In genomic region chr6:54855801-54856583, GRCm38 (mm10) we compare ENCODE assay signal across 12 mouse cellular contexts. TPM values are rescaled to one million over a fixed set of nuclear protein-coding genes. Genes with fewer than 3 reads are reported as not detected.
DNase-seq lines count a peak whose midpoint lies in the region; ATAC-seq and TF ChIP-seq lines count a peak whose summit lies in the region.
"Had no signal": no experiment of that assay in that cellular context is flagged by ENCODE, and none has a peak within 500 bp of the region (broad histone marks: within the 10 kb centered on the region; RNA-seq: fewer than 3 reads in every experiment).

No protein-coding gene starts in this region.

- peak overlapping the region; percentile 73 for H3K27ac ChIP-seq in kidney, adult 2 months (ENCODE audit: insufficient read depth, low read depth, low read length)
- H3K27ac ChIP-seq in stomach, postnatal 0 days (replicated peaks) = no peak overlapping the region
- H3K27ac ChIP-seq in midbrain, embryonic 10.5 days (replicated peaks) = no peak overlapping the region
- H3K27ac ChIP-seq: hindbrain, embryonic 10.5 days; layer of hippocampus, adult 2 months; liver, embryonic 15.5 days had no signal

- H3K4me1 ChIP-seq in kidney, adult 2 months (ENCODE audit: control insufficient read depth, insufficient read depth, low read length) = peaks cover 29% of the 10 kb centered on the region
- no peaks in the 10 kb centered on the region for H3K4me1 ChIP-seq in stomach, postnatal 0 days (replicated peaks; ENCODE audit: control insufficient read depth, insufficient read depth)
- peaks cover 32% of the 10 kb centered on the region for H3K4me1 ChIP-seq in midbrain, embryonic 10.5 days

- no peaks in the 10 kb centered on the region for H3K36me3 ChIP-seq in kidney, adult 2 months (ENCODE audit: control insufficient read depth, insufficient read depth, low read length)
- H3K36me3 ChIP-seq in stomach, postnatal 0 days (ENCODE audit: control insufficient read depth, insufficient read depth, low read length) = no peaks in the 10 kb centered on the region
- H3K36me3 ChIP-seq in midbrain, embryonic 10.5 days = no peaks in the 10 kb centered on the region
- H3K36me3 ChIP-seq: hindbrain, embryonic 10.5 days; liver, embryonic 15.5 days had no signal

- no peak overlapping the region for H3K4me3 ChIP-seq in kidney, adult 2 months (ENCODE audit: insufficient read depth, low read depth, low read length)
- H3K4me3 ChIP-seq in stomach, postnatal 0 days (ENCODE audit: low read depth, low read length) = no peak overlapping the region
- H3K4me3 ChIP-seq in midbrain, embryonic 10.5 days = no peak overlapping the region
- H3K4me3 ChIP-seq: hindbrain, embryonic 10.5 days; layer of hippocampus, adult 2 months; liver, embryonic 15.5 days; megakaryocyte, embryonic 14.5 days had no signal

- peak; percentile 35 for DNase-seq in lung, postnatal 36 days
- DNase-seq in lung, postnatal 14 days = no peak
- DNase-seq in adrenal gland, postnatal 14 days = peak; percentile 62
- DNase-seq in kidney, adult 2 months = peak; percentile 91
- no peak for DNase-seq in stomach, postnatal 0 days (ENCODE audit: low spot score)
- no peak for DNase-seq in layer of hippocampus, postnatal 10 days (ENCODE audit: low spot score in 2 of 2)
- DNase-seq in natural killer cell, adult 2 months (ENCODE audit: low spot score in 2 of 2) = no peak
- DNase-seq in midbrain, embryonic 10.5 days (ENCODE audit: low spot score) = no peak

- TF ChIP-seq POLR2A in kidney, adult 2 months (IDR thresholded peaks at IDR 0.05; ENCODE audit: low read depth, low read length) = no peak

- ATAC-seq in stomach, postnatal 0 days (ENCODE audit: low FRiP score, low TSS enrichment) = peak; percentile 54; the same call in 1 of the 2 replicates

- H3K9ac ChIP-seq in stomach, postnatal 0 days (ENCODE audit: low read length) = no peak overlapping the region
- H3K9ac ChIP-seq: liver, embryonic 15.5 days had no signal

- no peaks in the 10 kb centered on the region for H3K9me3 ChIP-seq in stomach, postnatal 0 days (ENCODE audit: control insufficient read depth, low read length)
- no peaks in the 10 kb centered on the region for H3K9me3 ChIP-seq in midbrain, embryonic 10.5 days (replicated peaks)
- H3K9me3 ChIP-seq: hindbrain, embryonic 10.5 days; liver, embryonic 15.5 days; megakaryocyte, embryonic 14.5 days had no signal

- WGBS in kidney, adult 2 months = 45% methylated on average over 4 of the region's 4 CpGs
- 63% methylated on average over 4 of the region's 4 CpGs for WGBS in stomach, postnatal 0 days
- WGBS in midbrain, embryonic 10.5 days = 62% methylated on average over 4 of the region's 4 CpGs

- H3K27me3 ChIP-seq in kidney, adult 2 months (replicated peaks; ENCODE audit: control insufficient read depth, insufficient read depth, low read length) = no peaks in the 10 kb centered on the region
- H3K27me3 ChIP-seq in stomach, postnatal 0 days (ENCODE audit: control insufficient read depth, insufficient read depth, low read length) = no peaks in the 10 kb centered on the region
- H3K27me3 ChIP-seq in midbrain, embryonic 10.5 days (ENCODE audit: low read depth, poor library complexity, severe bottlenecking) = no peaks in the 10 kb centered on the region
- H3K27me3 ChIP-seq: liver, embryonic 15.5 days; megakaryocyte, embryonic 14.5 days had no signal

- no peak for TF ChIP-seq EP300 in stomach, postnatal 0 days (optimal IDR thresholded peaks at IDR 0.05)

- TF ChIP-seq CTCF in kidney, adult 2 months (conservative IDR thresholded peaks at IDR 0.05; ENCODE audit: insufficient read depth, insufficient read length, low read depth, low read length) = no peak
- TF ChIP-seq CTCF in stomach, postnatal 0 days (IDR thresholded peaks at IDR 0.05; ENCODE audit: low read depth) = no peak

- H3K4me2 ChIP-seq in stomach, postnatal 0 days (replicated peaks; ENCODE audit: low read depth) = no peak overlapping the region
- H3K4me2 ChIP-seq: liver, embryonic 15.5 days had no signal

RNA-seq across cellular contexts. Expression of gene Znrf2, which starts 39.3 kb away (rescaled TPM):
- total RNA-seq in adrenal gland, postnatal 14 days (2021) = 28.3 and 30.0 TPM in 2 replicates
- 17.0 and 18.1 TPM in 2 replicates for polyA plus RNA-seq in kidney, adult 2 months (2012; rRNA removed)
- 4.5 and 5.2 TPM in 2 replicates for polyA plus RNA-seq in stomach, postnatal 0 days (2015; fragmentation: Nextera tagmentation; extraction: Ambion mirVana)
- total RNA-seq in layer of hippocampus, postnatal 10 days (2021) = 10 to 100 TPM; 44.1 to 50.0 TPM
- polyA plus RNA-seq in midbrain, embryonic 10.5 days (2016; fragmentation: Nextera tagmentation; extraction: Ambion mirVana) = 2.2 and 2.4 TPM in 2 replicates

Comparison
In these comparisons a context has a peak if more than half of its experiments do, and no peak if none do; other contexts are left out.
1. DNase-seq: peak in lung, postnatal 36 days (single experiment), adrenal gland, postnatal 14 days (single experiment) and kidney, adult 2 months (single experiment); none in lung, postnatal 14 days (single experiment), stomach, postnatal 0 days (single experiment), layer of hippocampus, postnatal 10 days (0 of 2), natural killer cell, adult 2 months (0 of 2) and midbrain, embryonic 10.5 days (single experiment).